In the genomic region with DNA sequence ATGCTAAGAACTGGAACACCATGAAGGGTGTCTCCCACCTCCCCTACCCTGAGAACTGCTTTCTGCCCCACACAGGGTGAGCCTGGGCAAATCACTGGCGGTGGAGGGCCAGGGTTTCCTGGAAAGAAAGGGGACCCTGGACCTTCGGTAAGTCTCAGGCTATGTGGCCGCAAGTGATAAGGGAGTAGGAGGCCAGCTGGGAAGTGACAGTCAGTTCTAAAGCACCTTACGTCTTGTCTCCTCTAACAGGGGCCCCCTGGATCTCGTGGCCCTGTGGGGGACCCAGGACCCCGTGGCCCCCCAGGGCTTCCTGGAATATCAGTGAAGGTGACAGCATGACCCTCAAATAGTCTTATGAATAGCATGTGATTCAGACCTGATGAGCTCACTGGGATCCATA, we compare ENCODE assay signal across 25 mouse cellular contexts. TPM values are rescaled to one million over a fixed set of nuclear protein-coding genes. Genes with fewer than 3 reads are reported as not detected.
DNase-seq lines count a peak whose midpoint lies in the region; ATAC-seq and TF ChIP-seq lines count a peak whose summit lies in the region.
"Had no signal": no experiment of that assay in that cellular context is flagged by ENCODE, and none has a peak within 500 bp of the region (broad histone marks: within the 10 kb centered on the region; RNA-seq: fewer than 3 reads in every experiment).

No protein-coding gene starts in this region.

- no peak overlapping the region; the same call in 1 of the 2 replicates for H3K4me3 ChIP-seq in G1E (ENCODE audit: low read depth, low read length)
- no peak overlapping the region for H3K4me3 ChIP-seq in intestine, embryonic 15.5 days (replicated peaks)
- no peak overlapping the region for H3K4me3 ChIP-seq in intestine, embryonic 16.5 days (ENCODE audit: low read length)
- H3K4me3 ChIP-seq in intestine, postnatal 0 days (ENCODE audit: low read depth, low read length): no peak overlapping the region
- H3K4me3 ChIP-seq in hindbrain, embryonic 10.5 days: no peak overlapping the region

- 74% methylated on average over 6 of the region's 6 CpGs for WGBS in intestine, embryonic 15.5 days
- 69% methylated on average over 6 of the region's 6 CpGs for WGBS in intestine, embryonic 16.5 days
- WGBS in intestine, postnatal 0 days: 63% methylated on average over 6 of the region's 6 CpGs
- 75% methylated on average over 6 of the region's 6 CpGs for WGBS in hindbrain, embryonic 10.5 days

- no peak overlapping the region for H3K27ac ChIP-seq in intestine, embryonic 15.5 days
- H3K27ac ChIP-seq in intestine, embryonic 16.5 days (ENCODE audit: low read length): no peak overlapping the region
- peak overlapping the region; percentile 50 for H3K27ac ChIP-seq in intestine, postnatal 0 days (ENCODE audit: low read depth, low read length)
- H3K27ac ChIP-seq in hindbrain, embryonic 10.5 days: no peak overlapping the region

- peaks cover 29% of the 10 kb centered on the region for H3K4me1 ChIP-seq in G1E (ENCODE audit: insufficient read depth, low read depth, low read length)
- H3K4me1 ChIP-seq in intestine, embryonic 15.5 days (replicated peaks): no peaks in the 10 kb centered on the region
- H3K4me1 ChIP-seq in intestine, embryonic 16.5 days (ENCODE audit: control insufficient read depth, insufficient read depth, low read length): no peaks in the 10 kb centered on the region
- H3K4me1 ChIP-seq in intestine, postnatal 0 days (replicated peaks; ENCODE audit: control insufficient read depth, insufficient read depth, low read length): no peaks in the 10 kb centered on the region
- H3K4me1 ChIP-seq in hindbrain, embryonic 10.5 days (replicated peaks): peaks cover 8% of the 10 kb centered on the region; the same call in 1 of the 2 replicates

- no peaks in the 10 kb centered on the region for H3K36me3 ChIP-seq in G1E (replicated peaks)
- H3K36me3 ChIP-seq in intestine, embryonic 15.5 days: no peaks in the 10 kb centered on the region
- H3K36me3 ChIP-seq in intestine, embryonic 16.5 days (ENCODE audit: control insufficient read depth, insufficient read depth, low read length): no peaks in the 10 kb centered on the region
- H3K36me3 ChIP-seq in intestine, postnatal 0 days (ENCODE audit: control insufficient read depth, insufficient read depth): no peaks in the 10 kb centered on the region
- no peaks in the 10 kb centered on the region for H3K36me3 ChIP-seq in hindbrain, embryonic 10.5 days

- H3K27me3 ChIP-seq in G1E (ENCODE audit: insufficient read depth, low read length): peaks cover 50% of the 10 kb centered on the region
- H3K27me3 ChIP-seq in intestine, embryonic 15.5 days (replicated peaks): no peaks in the 10 kb centered on the region
- H3K27me3 ChIP-seq in intestine, embryonic 16.5 days (replicated peaks; ENCODE audit: control insufficient read depth, insufficient read depth, low read length): no peaks in the 10 kb centered on the region
- no peaks in the 10 kb centered on the region for H3K27me3 ChIP-seq in intestine, postnatal 0 days (replicated peaks; ENCODE audit: control insufficient read depth, insufficient read depth, low read length)
- no peaks in the 10 kb centered on the region for H3K27me3 ChIP-seq in hindbrain, embryonic 10.5 days (ENCODE audit: insufficient read depth, poor library complexity, severe bottlenecking)
- H3K27me3 ChIP-seq: CH12.LX, Patski had no signal

- ATAC-seq in G1E (ENCODE audit: extremely low read depth, insufficient number of reproducible peaks, low FRiP score, poor library complexity, severe bottlenecking): peak; percentile 49
- ATAC-seq in intestine, embryonic 15.5 days: peak; percentile 53
- peak; percentile 68; the same call in 1 of the 2 replicates for ATAC-seq in intestine, embryonic 16.5 days
- peak; percentile 72 for ATAC-seq in intestine, postnatal 0 days
- ATAC-seq: activated CD4-positive, CD25-positive, alpha-beta regulatory T cell, adult 4 months; CD4-positive, CD25-positive, alpha-beta regulatory T cell, adult 4 months; Patski had no signal

- intact Hi-C loops in left cerebral cortex, postnatal 10 days (cut with DNase I): no loop called here

- no peak for TF ChIP-seq CTCF in G1E (IDR thresholded peaks at IDR 0.05; ENCODE audit: low read depth, low read length)
- no peak for TF ChIP-seq CTCF in intestine, postnatal 0 days (IDR thresholded peaks at IDR 0.05; ENCODE audit: low read depth)

- DNase-seq in G1E (ENCODE audit: low spot score): no peak
- DNase-seq in T-cell, adult 2 months (ENCODE audit: low spot score): no peak
- DNase-seq in layer of hippocampus, adult 8-10 months (ENCODE audit: low spot score in 2 of 2): no peak
- DNase-seq in hindbrain, embryonic 10.5 days (ENCODE audit: low spot score): no peak
- no peak for DNase-seq in left cerebral cortex, postnatal 10 days (ENCODE audit: extremely low spot score in 1 of 2, low spot score in 2 of 2)
- DNase-seq: adrenal gland, adult 2 months; adrenal gland, adult 8-10 months; adrenal gland, postnatal 10 days; adrenal gland, postnatal 14 days; adrenal gland, postnatal 25 days; adrenal gland, postnatal 36 days; B cell, adult 2 months; cerebellum, adult 11 months; cerebellum, adult 11-12 months; cerebellum, adult 18-20 months; cerebellum, adult 2 months had no signal

- no peak overlapping the region for H3K9ac ChIP-seq in intestine, embryonic 15.5 days
- no peak overlapping the region for H3K9ac ChIP-seq in intestine, embryonic 16.5 days (ENCODE audit: low read depth, low read length)
- no peak overlapping the region for H3K9ac ChIP-seq in intestine, postnatal 0 days (ENCODE audit: low read depth, low read length)

- no peak overlapping the region for H3K4me2 ChIP-seq in intestine, embryonic 15.5 days (replicated peaks)
- no peak overlapping the region for H3K4me2 ChIP-seq in intestine, embryonic 16.5 days (ENCODE audit: low read depth, low read length)
- H3K4me2 ChIP-seq in intestine, postnatal 0 days (replicated peaks; ENCODE audit: low read depth): no peak overlapping the region

- H3K9me3 ChIP-seq in G1E (replicated peaks): no peaks in the 10 kb centered on the region
- no peaks in the 10 kb centered on the region for H3K9me3 ChIP-seq in intestine, embryonic 15.5 days
- no peaks in the 10 kb centered on the region for H3K9me3 ChIP-seq in intestine, embryonic 16.5 days (ENCODE audit: control insufficient read depth, low read length)
- no peaks in the 10 kb centered on the region for H3K9me3 ChIP-seq in intestine, postnatal 0 days (ENCODE audit: control insufficient read depth)
- H3K9me3 ChIP-seq in hindbrain, embryonic 10.5 days: no peaks in the 10 kb centered on the region

RNA-seq across cellular contexts. Expression of gene Col7a1, which starts 11.0 kb away (rescaled TPM):
- 0.10 and 0.30 TPM in 2 replicates for total RNA-seq in G1E (2014; fragmentation: Nextera tagmentation)
- total RNA-seq in G1E (2017): 1.1 and 3.0 TPM in 2 replicates
- polyA plus RNA-seq in G1E (2012): 0.15 and 0.28 TPM in 2 replicates
- 0.85 and 2.4 TPM in 2 replicates for polyA plus RNA-seq in intestine, embryonic 15.5 days (2015; fragmentation: Nextera tagmentation; extraction: Ambion mirVana)
- 0.99 and 1.2 TPM in 2 replicates for polyA plus RNA-seq in intestine, embryonic 16.5 days (2015; fragmentation: Nextera tagmentation; extraction: Ambion mirVana)
- 1.9 and 3.1 TPM in 2 replicates for polyA plus RNA-seq in intestine, postnatal 0 days (2015; fragmentation: Nextera tagmentation; extraction: Ambion mirVana)
- total RNA-seq in layer of hippocampus, adult 8-10 months (2022): 1 to 10 TPM; 1.9 to 4.3 (median 3.9) TPM
- 1.2 and 3.3 TPM in 2 replicates for polyA plus RNA-seq in hindbrain, embryonic 10.5 days (2016; fragmentation: Nextera tagmentation; extraction: Ambion mirVana)
- total RNA-seq in left cerebral cortex, postnatal 10 days (2021): 1 to 10 TPM; 5.2 to 6.1 TPM
- polyA plus RNA-seq: activated CD4-positive, CD25-positive, alpha-beta regulatory T cell, adult 4 months; CD4-positive, CD25-positive, alpha-beta regulatory T cell, adult 4 months had no signal

RNA-seq across cellular contexts. Expression of gene Ucn2, which starts 21.5 kb away (rescaled TPM):
- total RNA-seq in G1E (2014; fragmentation: Nextera tagmentation) (not detected in 2 replicates), G1E (2017) (0.17 and 0.38 TPM in 2 replicates)
- polyA plus RNA-seq in G1E (2012): not detected in 2 replicates
- polyA plus RNA-seq in intestine, embryonic 15.5 days (2015; fragmentation: Nextera tagmentation; extraction: Ambion mirVana): not detected in 2 replicates
- not detected in 2 replicates for polyA plus RNA-seq in intestine, embryonic 16.5 days (2015; fragmentation: Nextera tagmentation; extraction: Ambion mirVana)
- not detected in 2 replicates for polyA plus RNA-seq in intestine, postnatal 0 days (2015; fragmentation: Nextera tagmentation; extraction: Ambion mirVana)
- total RNA-seq in layer of hippocampus, adult 8-10 months (2022): under 1 TPM in 2 of 4 experiments, not detected in 2; 0.45 to 0.55 TPM
- polyA plus RNA-seq in hindbrain, embryonic 10.5 days (2016; fragmentation: Nextera tagmentation; extraction: Ambion mirVana): not detected in 2 replicates
- total RNA-seq in left cerebral cortex, postnatal 10 days (2021): under 1 TPM; 0.30 to 0.49 TPM
- total RNA-seq: CH12.LX had no signal
- polyA plus RNA-seq: activated CD4-positive, CD25-positive, alpha-beta regulatory T cell, adult 4 months; CD4-positive, CD25-positive, alpha-beta regulatory T cell, adult 4 months had no signal

RNA-seq across cellular contexts. Expression of gene Pfkfb4, which starts 27.2 kb away (rescaled TPM):
- total RNA-seq in G1E (2014; fragmentation: Nextera tagmentation) (7.1 and 10.0 TPM in 2 replicates), G1E (2017) (9.1 and 9.3 TPM in 2 replicates)
- polyA plus RNA-seq in G1E (2012): 1.7 and 4.1 TPM in 2 replicates
- 11.5 and 17.0 TPM in 2 replicates for polyA plus RNA-seq in intestine, embryonic 15.5 days (2015; fragmentation: Nextera tagmentation; extraction: Ambion mirVana)
- 15.1 and 21.7 TPM in 2 replicates for polyA plus RNA-seq in intestine, embryonic 16.5 days (2015; fragmentation: Nextera tagmentation; extraction: Ambion mirVana)
- 43.1 and 48.3 TPM in 2 replicates for polyA plus RNA-seq in intestine, postnatal 0 days (2015; fragmentation: Nextera tagmentation; extraction: Ambion mirVana)
- total RNA-seq in layer of hippocampus, adult 8-10 months (2022): 10 to 100 TPM; 11.5 to 15.8 (median 15.4) TPM
- polyA plus RNA-seq in hindbrain, embryonic 10.5 days (2016; fragmentation: Nextera tagmentation; extraction: Ambion mirVana): 11.9 and 17.6 TPM in 2 replicates
- 10 to 100 TPM; 19.2 to 25.8 TPM for total RNA-seq in left cerebral cortex, postnatal 10 days (2021)

RNA-seq across cellular contexts. Expression of gene Uqcrc1, which starts 27.9 kb away (rescaled TPM):
- total RNA-seq in G1E (2014; fragmentation: Nextera tagmentation): 172 and 173 TPM in 2 replicates
- 186 and 188 TPM in 2 replicates for total RNA-seq in G1E (2017)
- polyA plus RNA-seq in G1E (2012): 448 and 452 TPM in 2 replicates
- 568 and 640 TPM in 2 replicates for polyA plus RNA-seq in intestine, embryonic 15.5 days (2015; fragmentation: Nextera tagmentation; extraction: Ambion mirVana)
- polyA plus RNA-seq in intestine, embryonic 16.5 days (2015; fragmentation: Nextera tagmentation; extraction: Ambion mirVana): 730 and 748 TPM in 2 replicates
- polyA plus RNA-seq in intestine, postnatal 0 days (2015; fragmentation: Nextera tagmentation; extraction: Ambion mirVana): 557 and 585 TPM in 2 replicates
- total RNA-seq in layer of hippocampus, adult 8-10 months (2022): 100 to 1,000 TPM; 343 to 352 (median 351) TPM
- polyA plus RNA-seq in hindbrain, embryonic 10.5 days (2016; fragmentation: Nextera tagmentation; extraction: Ambion mirVana): 478 and 495 TPM in 2 replicates
- total RNA-seq in left cerebral cortex, postnatal 10 days (2021): 100 to 1,000 TPM; 394 to 398 TPM

RNA-seq across cellular contexts. Expression of gene Tmem89, which starts 49.9 kb away (rescaled TPM):
- not detected in 2 replicates for total RNA-seq in G1E (2014; fragmentation: Nextera tagmentation)
- not detected in 2 replicates for total RNA-seq in G1E (2017)
- not detected in 2 replicates for polyA plus RNA-seq in G1E (2012)
- 0.34 TPM in 1 of 2 replicates, not detected in the other for polyA plus RNA-seq in intestine, embryonic 15.5 days (2015; fragmentation: Nextera tagmentation; extraction: Ambion mirVana)
- 0.18 TPM in 1 of 2 replicates, not detected in the other for polyA plus RNA-seq in intestine, embryonic 16.5 days (2015; fragmentation: Nextera tagmentation; extraction: Ambion mirVana)
- 0.21 TPM in 1 of 2 replicates, not detected in the other for polyA plus RNA-seq in intestine, postnatal 0 days (2015; fragmentation: Nextera tagmentation; extraction: Ambion mirVana)
- under 1 TPM in 1 of 4 experiments, not detected in 3; 0.78 TPM for total RNA-seq in layer of hippocampus, adult 8-10 months (2022)
- 0.17 and 0.24 TPM in 2 replicates for polyA plus RNA-seq in hindbrain, embryonic 10.5 days (2016; fragmentation: Nextera tagmentation; extraction: Ambion mirVana)
- not detected for total RNA-seq in left cerebral cortex, postnatal 10 days (2021)
- total RNA-seq: adrenal gland, postnatal 10 days; adrenal gland, postnatal 14 days; adrenal gland, postnatal 25 days; adrenal gland, postnatal 36 days; CH12.LX; MEL had no signal
- polyA plus RNA-seq: activated CD4-positive, CD25-positive, alpha-beta regulatory T cell, adult 4 months; C2C12; Patski had no signal
